Mouse (Mus musculus) hindbrain, postnatal 0 days (tissue): ENCODE data around the gene Tacc2. TPM values are rescaled to one million over a fixed set of nuclear protein-coding genes. Genes with fewer than 3 reads are reported as not detected.
"Not testable (repeated sequence)": the region's sequence is repeated elsewhere in the genome, so short reads cannot be mapped to it uniquely, and the experiment has no call there.

Source experiments
- ATAC-seq: fragments of 200-750 bp; cut with Nextera tagmentation; 2 replicates; pipeline ENCODE4 v1.8.0; 2017; ENCODE audit warnings: mild to moderate bottlenecking, moderate TSS enrichment, moderate library complexity
- DNase-seq: peaks from one replicate; pipeline ENCODE4 v3.0.0-alpha.2; 2015; ENCODE audit warnings: low spot score
- H3K27ac ChIP-seq: fragments of 300-500 bp; sonication (generic); 2 replicates; pipeline ENCODE4 v1.5.1; 2014; ENCODE audit warnings: mild to moderate bottlenecking
- H3K27me3 ChIP-seq: fragments of 300-500 bp; sonication (generic); 2 replicates; pipeline ENCODE4 v1.6.1; 2014; ENCODE audit warnings: low read length, mixed read lengths; ENCODE audit not compliant: insufficient read depth
- H3K36me3 ChIP-seq: fragments of 300-500 bp; sonication (generic); 2 replicates; pipeline ENCODE4 v1.6.1; 2014; ENCODE audit warnings: low read length, mixed read lengths; ENCODE audit not compliant: insufficient read depth
- H3K4me1 ChIP-seq: fragments of 300-500 bp; sonication (generic); 2 replicates; pipeline ENCODE4 v1.6.1; 2014; ENCODE audit warnings: antibody characterized with exemption, low read length, mixed read lengths; ENCODE audit not compliant: insufficient read depth
- H3K4me2 ChIP-seq: fragments of 300-500 bp; sonication (generic); 2 replicates; pipeline ENCODE4 v1.6.1; 2014; ENCODE audit warnings: low read depth, mild to moderate bottlenecking, low read length, moderate library complexity, mixed read lengths
- H3K4me3 ChIP-seq: fragments of 300-500 bp; sonication (generic); 2 replicates; pipeline ENCODE4 v1.5.1; 2014; ENCODE audit warnings: low read length
- H3K9ac ChIP-seq: fragments of 300-500 bp; sonication (generic); replicated peaks from 2 replicates; pipeline ENCODE4 v1.6.1; 2014; ENCODE audit warnings: mild to moderate bottlenecking, low read length, moderate library complexity, mixed read lengths
- H3K9me3 ChIP-seq: fragments of 300-500 bp; sonication (generic); 2 replicates; pipeline ENCODE4 v1.6.1; 2016; ENCODE audit warnings: low read length, mixed read lengths
- CTCF ChIP-seq: IDR thresholded peaks from 2 replicates; pipeline ENCODE4 v1.5.1; 2016; ENCODE audit warnings: antibody characterized with exemption, control low read depth, low read depth
- whole genome bisulfite sequencing: fragments of 180-500 bp; shearing (Covaris S2); extraction: QIAGEN DNeasy Blood & Tissue Kit; methylation state at CpG from one replicate; pipeline ENCODE4 v1.1.7; 2014; 5-methylcytosine and 5-hydroxymethylcytosine counted together
- polyA plus RNA-seq: library from polyadenylated mRNA; unstranded; fragments of >200 nt; fragmentation: Nextera tagmentation; extraction: Ambion mirVana; gene quantifications from 2 replicates; pipeline ENCODE4 v1.2.1, GENCODE M21; 2015
- total RNA-seq: library from RNA; depleted of rRNA; stranded (reverse); fragments of >200 nt; gene quantifications from 2 replicates; pipeline ENCODE4 v1.2.3, GENCODE M21; 2014

Gene Tacc2
- total and polyA plus RNA-seq, 2 experiments from 2014 or later = 38.4 to 51.8 TPM

DNA sequence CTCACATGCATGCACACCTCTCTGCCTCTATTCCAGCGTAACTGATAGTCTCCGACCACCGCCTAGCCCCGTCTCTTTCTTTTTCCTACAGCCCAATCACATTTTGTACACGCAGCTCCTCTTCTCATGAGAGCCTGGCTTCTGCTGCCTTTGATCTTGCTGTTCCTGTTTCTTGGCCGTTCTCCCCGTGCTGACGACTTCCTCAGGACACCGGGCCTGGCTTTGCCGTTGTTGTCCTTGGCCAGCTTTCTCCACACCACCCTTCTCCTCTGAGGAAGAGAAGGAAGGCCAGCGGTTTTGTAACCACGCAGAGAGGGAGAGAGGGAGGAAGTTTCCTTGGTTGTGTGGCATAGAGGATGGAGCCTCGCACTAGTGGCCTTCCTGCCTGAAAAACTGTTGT is 80.5 kb downstream of the Tacc2 start:
- no peak overlapping the region for H3K27ac ChIP-seq
- H3K36me3 ChIP-seq = no peaks in the 10 kb centered on the region
- no peak overlapping the region for H3K9ac ChIP-seq
- no peaks in the 10 kb centered on the region for H3K27me3 ChIP-seq
- DNase-seq (no peak), ATAC-seq (no peak)
- 82% methylated on average over 13 of the region's 13 CpGs for WGBS
- H3K4me1 ChIP-seq = no peaks in the 10 kb centered on the region
- TF ChIP-seq CTCF = no peak
- no peaks in the 10 kb centered on the region for H3K9me3 ChIP-seq
- no peak overlapping the region for H3K4me2 ChIP-seq
- no peak overlapping the region for H3K4me3 ChIP-seq

- no peak overlapping the region for H3K4me2 ChIP-seq
- no peak overlapping the region for H3K9ac ChIP-seq
- no peak overlapping the region for H3K4me3 ChIP-seq
- no peak overlapping the region for H3K27ac ChIP-seq
- WGBS = 86% methylated on average over 5 of the region's 5 CpGs
- ATAC-seq (no peak), DNase-seq (no peak)
- no peaks in the 10 kb centered on the region for H3K4me1 ChIP-seq
- H3K36me3 ChIP-seq = no peaks in the 10 kb centered on the region
- no peaks in the 10 kb centered on the region for H3K9me3 ChIP-seq
- no peaks in the 10 kb centered on the region for H3K27me3 ChIP-seq
- TF ChIP-seq CTCF = no peak
Measured at GRCm38 (mm10) chr7:130659129-130659528, 81.9 kb downstream of the Tacc2 start.

DNA sequence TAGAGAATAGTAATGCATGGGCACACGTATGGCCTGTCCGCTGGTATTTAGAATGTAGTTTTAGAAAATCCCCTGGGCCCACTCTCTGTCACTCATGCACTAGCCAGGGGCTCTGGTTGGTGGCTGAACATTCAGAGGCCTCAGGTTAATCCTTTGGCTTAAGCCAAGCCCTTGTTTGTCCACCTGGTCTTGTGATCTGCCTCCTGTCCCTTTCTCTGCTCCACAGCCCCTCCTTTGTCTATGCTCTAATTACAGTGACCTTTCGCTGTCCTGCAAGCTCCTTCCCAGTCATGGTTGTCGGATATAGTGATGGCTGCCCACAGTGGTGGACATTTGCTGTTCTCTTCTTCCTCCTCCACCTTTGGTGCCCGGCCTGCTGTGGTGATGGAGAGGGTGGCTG is 85.0 kb downstream of the Tacc2 start:
- Histone ChIP-seq H3K9me3 (no peaks in the 10 kb centered on the region), H3K4me1 (no peaks in the 10 kb centered on the region), H3K9ac (no peak overlapping the region), H3K27me3 (no peaks in the 10 kb centered on the region), H3K4me3 (no peak overlapping the region), H3K27ac (no peak overlapping the region), H3K36me3 (no peaks in the 10 kb centered on the region), H3K4me2 (no peak overlapping the region)
- TF ChIP-seq CTCF = no peak
- no peak for DNase-seq
- WGBS = 54% methylated on average over 5 of the region's 5 CpGs
- ATAC-seq = no peak

DNA sequence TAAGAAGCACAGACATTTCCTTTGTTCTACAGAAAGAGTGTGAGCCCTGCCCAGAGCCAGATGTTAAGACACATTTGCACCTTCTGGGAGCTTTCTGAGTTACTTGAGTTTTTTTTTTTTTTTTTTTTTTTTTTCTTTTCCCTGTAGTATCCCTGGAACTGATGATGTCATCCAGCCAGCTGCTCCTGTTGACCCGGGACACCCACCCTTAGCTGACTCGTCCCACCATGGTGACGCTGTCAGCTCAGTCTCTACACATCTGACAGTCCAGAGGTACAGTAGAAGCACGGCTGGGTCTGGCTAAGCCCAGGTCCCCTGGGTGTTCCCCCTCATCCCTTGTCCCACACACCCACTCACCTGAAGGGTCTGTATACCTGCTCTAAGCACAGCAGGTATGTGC is 85.6 kb downstream of the Tacc2 start:
- TF ChIP-seq CTCF = no peak
- Histone ChIP-seq H3K27me3 (no peaks in the 10 kb centered on the region), H3K4me2 (no peak overlapping the region), H3K27ac (no peak overlapping the region), H3K4me3 (no peak overlapping the region), H3K9me3 (no peaks in the 10 kb centered on the region), H3K36me3 (no peaks in the 10 kb centered on the region), H3K9ac (no peak overlapping the region), H3K4me1 (no peaks in the 10 kb centered on the region)
- ATAC-seq (no peak), DNase-seq (no peak)
- 66% methylated on average over 4 of the region's 4 CpGs for WGBS

DNA sequence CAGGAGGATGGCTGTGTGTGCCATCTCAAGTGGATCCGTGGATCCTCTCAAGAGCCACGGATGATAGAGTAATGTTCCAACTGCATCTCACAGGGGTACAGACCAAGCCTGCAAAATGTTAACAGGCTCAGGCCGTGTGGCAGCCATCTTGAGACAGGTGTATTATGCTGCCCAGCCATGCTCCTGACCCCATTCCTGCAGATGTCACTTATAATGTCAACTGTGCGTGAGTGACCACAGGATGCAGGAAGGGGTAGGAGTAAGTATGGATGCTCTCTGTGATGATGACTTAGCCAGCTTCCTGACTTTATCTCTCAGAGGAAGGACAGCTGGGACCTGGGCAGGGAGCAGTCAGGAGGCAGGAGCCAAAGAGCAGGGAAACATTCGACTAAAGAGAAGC is 86.8 kb downstream of the Tacc2 start:
- Histone ChIP-seq H3K4me1 (peaks cover 6% of the 10 kb centered on the region; the same call in 1 of the 2 replicates), H3K4me2 (no peak overlapping the region), H3K4me3 (no peak overlapping the region), H3K9me3 (no peaks in the 10 kb centered on the region), H3K27ac (no peak overlapping the region), H3K9ac (no peak overlapping the region), H3K36me3 (no peaks in the 10 kb centered on the region), H3K27me3 (no peaks in the 10 kb centered on the region)
- TF ChIP-seq CTCF = no peak
- ATAC-seq (no peak), DNase-seq (no peak)
- 96% methylated on average over 5 of the region's 5 CpGs for WGBS

DNA sequence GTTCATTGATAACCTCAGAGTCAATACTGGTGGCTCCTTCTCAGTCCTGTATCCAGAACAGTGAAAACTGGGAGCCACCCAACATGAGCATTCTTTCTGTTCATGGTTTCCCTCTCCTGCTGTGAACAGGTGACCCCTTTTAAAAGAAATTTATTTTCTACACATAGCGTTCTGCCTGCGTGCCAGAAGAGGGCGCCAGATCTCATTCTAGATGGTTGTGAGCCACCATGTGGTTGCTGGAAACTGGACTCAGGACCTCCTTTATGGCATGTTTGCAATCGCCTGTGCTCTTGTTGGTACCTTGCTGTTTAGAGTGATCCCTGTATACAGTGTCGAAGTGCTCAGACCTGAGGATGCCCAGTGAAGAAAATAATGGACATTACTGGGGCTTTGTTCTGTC is 87.4 kb downstream of the Tacc2 start:
- TF ChIP-seq CTCF = peak; percentile 11; the same call in 1 of the 2 replicates
- Histone ChIP-seq H3K36me3 (no peaks in the 10 kb centered on the region), H3K27me3 (no peaks in the 10 kb centered on the region), H3K9me3 (no peaks in the 10 kb centered on the region), H3K9ac (no peak overlapping the region), H3K4me2 (no peak overlapping the region), H3K4me1 (peaks cover 12% of the 10 kb centered on the region; the same call in 1 of the 2 replicates), H3K4me3 (no peak overlapping the region), H3K27ac (no peak overlapping the region)
- 86% methylated on average over 5 of the region's 5 CpGs for WGBS
- ATAC-seq = no peak
- no peak for DNase-seq

- Histone ChIP-seq H3K4me2 (no peak overlapping the region), H3K9ac (no peak overlapping the region), H3K4me3 (no peak overlapping the region), H3K36me3 (no peaks in the 10 kb centered on the region), H3K27me3 (no peaks in the 10 kb centered on the region), H3K9me3 (no peaks in the 10 kb centered on the region), H3K27ac (no peak overlapping the region), H3K4me1 (peaks cover 13% of the 10 kb centered on the region; the same call in 1 of the 2 replicates)
- no peak for TF ChIP-seq CTCF
- ATAC-seq = no peak
- 96% methylated on average over 9 of the region's 9 CpGs for WGBS
- DNase-seq = no peak
Measured at GRCm38 (mm10) chr7:130665358-130665757, 88.1 kb downstream of the Tacc2 start.

DNA sequence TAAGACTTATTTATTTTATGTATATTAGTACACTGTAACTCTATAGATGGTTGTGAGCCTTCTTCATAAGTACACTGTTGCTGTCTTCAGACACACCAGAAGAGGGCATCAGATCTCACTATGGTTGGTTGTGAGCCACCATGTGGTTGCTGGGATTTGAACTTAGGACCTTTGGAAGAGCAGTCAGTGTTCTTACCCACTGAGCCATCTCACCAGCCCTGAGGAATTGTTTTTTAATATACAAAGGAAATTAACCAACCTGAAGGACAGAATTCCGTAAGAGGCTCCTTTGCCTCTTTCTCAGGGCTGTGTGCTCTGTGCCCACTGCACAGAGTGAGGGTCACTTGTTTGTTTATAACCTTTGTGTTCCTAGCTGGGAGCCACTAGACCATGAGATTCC is 90.8 kb downstream of the Tacc2 start:
- H3K27ac ChIP-seq = peak overlapping the region; percentile 82; the same call in 1 of the 2 replicates

More for the DNA sequence above, 90.8 kb downstream of the Tacc2 start:
- not testable (repeated sequence) for H3K4me3 ChIP-seq, ATAC-seq, H3K9me3 ChIP-seq, H3K9ac ChIP-seq, H3K36me3 ChIP-seq, H3K27me3 ChIP-seq, DNase-seq, H3K4me2 ChIP-seq
- peaks cover 13% of the 10 kb centered on the region; the same call in 1 of the 2 replicates for H3K4me1 ChIP-seq
- WGBS = 55% methylated on average over 1 of the region's 1 CpGs
